Mouse (Mus musculus): ENCODE results near the gene Tmem184b.

- TF ChIP-seq POLR2A (IDR thresholded peaks at IDR 0.05; ENCODE audit: low read depth, low read length) (no peak), CTCF (conservative IDR thresholded peaks at IDR 0.05; ENCODE audit: insufficient read depth, insufficient read length, low read depth, low read length) (no peak)
Measured at GRCm38 (mm10) chr15:79323791-79324155, 79.6 kb downstream of the Tmem184b start.

Data from kidney, adult 2 months (tissue).